In the genomic region with DNA sequence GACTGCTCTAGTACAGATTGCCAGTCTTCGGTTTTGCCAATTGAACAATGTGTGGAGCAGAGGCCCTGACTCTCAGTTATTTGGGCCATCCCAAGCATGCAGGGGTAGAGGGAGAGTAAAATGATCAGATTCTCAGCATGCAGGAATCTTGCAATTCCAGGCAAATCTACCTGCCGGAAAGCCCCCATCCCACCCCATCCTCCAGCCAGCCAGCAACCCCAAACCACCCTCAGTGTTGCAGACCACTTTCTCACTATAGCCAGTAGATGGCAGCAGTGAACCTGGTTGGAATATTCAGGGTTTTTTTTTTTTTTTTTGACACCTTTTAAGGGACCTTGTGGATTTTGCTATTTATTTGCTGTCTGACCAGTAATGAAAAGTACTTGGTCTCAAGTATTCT, we compare ENCODE assay signal across 8 mouse cellular contexts. TPM values are rescaled to one million over a fixed set of nuclear protein-coding genes. Genes with fewer than 3 reads are reported as not detected.
DNase-seq lines count a peak whose midpoint lies in the region; ATAC-seq and TF ChIP-seq lines count a peak whose summit lies in the region.
"Had no signal": no experiment of that assay in that cellular context is flagged by ENCODE, and none has a peak within 500 bp of the region (broad histone marks: within the 10 kb centered on the region; RNA-seq: fewer than 3 reads in every experiment).

No protein-coding gene starts in this region.

- no peaks in the 10 kb centered on the region for H3K79me2 ChIP-seq in C2C12 (ENCODE audit: control insufficient read depth, insufficient read depth)

- no peaks in the 10 kb centered on the region for H3K9me3 ChIP-seq in hindbrain, postnatal 0 days (ENCODE audit: low read length)
- H3K9me3 ChIP-seq in hindbrain, embryonic 16.5 days (ENCODE audit: control insufficient read depth, low read length): no peaks in the 10 kb centered on the region
- H3K9me3 ChIP-seq in stomach, postnatal 0 days (ENCODE audit: control insufficient read depth, low read length): no peaks in the 10 kb centered on the region
- no peaks in the 10 kb centered on the region for H3K9me3 ChIP-seq in hindbrain, embryonic 10.5 days
- H3K9me3 ChIP-seq: heart, embryonic 15.5 days had no signal

- no peak overlapping the region for H3K4me3 ChIP-seq in hindbrain, postnatal 0 days (ENCODE audit: low read length)
- no peak overlapping the region for H3K4me3 ChIP-seq in hindbrain, embryonic 16.5 days (ENCODE audit: low read length)
- no peak overlapping the region for H3K4me3 ChIP-seq in C2C12 (ENCODE audit: insufficient read depth, poor library complexity, severe bottlenecking)
- no peak overlapping the region for H3K4me3 ChIP-seq in stomach, postnatal 0 days (ENCODE audit: low read depth, low read length)
- no peak overlapping the region for H3K4me3 ChIP-seq in hindbrain, embryonic 10.5 days
- H3K4me3 ChIP-seq: heart, embryonic 15.5 days had no signal

- H3K27me3 ChIP-seq in hindbrain, postnatal 0 days (ENCODE audit: insufficient read depth, low read length): no peaks in the 10 kb centered on the region
- H3K27me3 ChIP-seq in hindbrain, embryonic 16.5 days (replicated peaks; ENCODE audit: control insufficient read depth, insufficient read depth, low read length): no peaks in the 10 kb centered on the region
- no peaks in the 10 kb centered on the region for H3K27me3 ChIP-seq in C2C12 (ENCODE audit: control insufficient read depth, insufficient read depth, insufficient read length)
- H3K27me3 ChIP-seq in stomach, postnatal 0 days (ENCODE audit: control insufficient read depth, insufficient read depth, low read length): no peaks in the 10 kb centered on the region
- H3K27me3 ChIP-seq in hindbrain, embryonic 10.5 days (ENCODE audit: insufficient read depth, poor library complexity, severe bottlenecking): no peaks in the 10 kb centered on the region; the same call in 1 of the 2 replicates
- H3K27me3 ChIP-seq: heart, embryonic 15.5 days had no signal

- no peaks in the 10 kb centered on the region for H3K4me1 ChIP-seq in hindbrain, postnatal 0 days (ENCODE audit: insufficient read depth, low read length)
- H3K4me1 ChIP-seq in hindbrain, embryonic 16.5 days (ENCODE audit: control insufficient read depth, insufficient read depth, low read depth, low read length): no peaks in the 10 kb centered on the region
- no peaks in the 10 kb centered on the region for H3K4me1 ChIP-seq in stomach, postnatal 0 days (replicated peaks; ENCODE audit: control insufficient read depth, insufficient read depth)
- H3K4me1 ChIP-seq in hindbrain, embryonic 10.5 days (replicated peaks): peaks cover 3% of the 10 kb centered on the region; the same call in 1 of the 2 replicates
- H3K4me1 ChIP-seq: heart, embryonic 15.5 days had no signal

- TF ChIP-seq EP300 in stomach, postnatal 0 days (optimal IDR thresholded peaks at IDR 0.05): no peak

- no peaks in the 10 kb centered on the region for H3K79me3 ChIP-seq in C2C12 (ENCODE audit: low read depth)

- peaks cover 23% of the 10 kb centered on the region for H3K36me3 ChIP-seq in hindbrain, postnatal 0 days (ENCODE audit: insufficient read depth, low read length)
- peaks cover 32% of the 10 kb centered on the region for H3K36me3 ChIP-seq in hindbrain, embryonic 16.5 days (ENCODE audit: control insufficient read depth, insufficient read depth, low read length)
- peaks cover 38% of the 10 kb centered on the region for H3K36me3 ChIP-seq in C2C12 (ENCODE audit: control insufficient read depth, insufficient read depth)
- H3K36me3 ChIP-seq in stomach, postnatal 0 days (ENCODE audit: control insufficient read depth, insufficient read depth, low read length): no peaks in the 10 kb centered on the region; the same call in 1 of the 2 replicates
- 0 out of 2 replicates have a peak, but pooled peaks cover 3% of the 10 kb centered on the region for H3K36me3 ChIP-seq in hindbrain, embryonic 10.5 days
- H3K36me3 ChIP-seq: heart, embryonic 15.5 days had no signal

- no peak for ATAC-seq in hindbrain, postnatal 0 days
- no peak for ATAC-seq in hindbrain, embryonic 16.5 days
- 0 out of 2 replicates have a peak, but pooled peaks have one; percentile 44 for ATAC-seq in erythroid progenitor cell, adult 5-6 weeks (replicated peaks; ENCODE audit: low FRiP score, poor library complexity, severe bottlenecking)
- ATAC-seq in stomach, postnatal 0 days (ENCODE audit: low FRiP score, low TSS enrichment): no peak

- no peak overlapping the region for H3K4me2 ChIP-seq in hindbrain, postnatal 0 days (ENCODE audit: low read depth, low read length)
- no peak overlapping the region for H3K4me2 ChIP-seq in hindbrain, embryonic 16.5 days (ENCODE audit: low read length)
- no peak overlapping the region for H3K4me2 ChIP-seq in stomach, postnatal 0 days (replicated peaks; ENCODE audit: low read depth)
- H3K4me2 ChIP-seq: heart, embryonic 15.5 days had no signal

- no peak overlapping the region for H3K27ac ChIP-seq in hindbrain, postnatal 0 days
- no peak overlapping the region for H3K27ac ChIP-seq in hindbrain, embryonic 16.5 days (ENCODE audit: low read depth, low read length)
- H3K27ac ChIP-seq in stomach, postnatal 0 days (replicated peaks): no peak overlapping the region
- no peak overlapping the region for H3K27ac ChIP-seq in hindbrain, embryonic 10.5 days
- H3K27ac ChIP-seq: heart, embryonic 15.5 days had no signal

- WGBS in hindbrain, postnatal 0 days: 65% methylated on average over 2 of the region's 2 CpGs
- 55% methylated on average over 2 of the region's 2 CpGs for WGBS in hindbrain, embryonic 16.5 days
- WGBS in stomach, postnatal 0 days: 57% methylated on average over 2 of the region's 2 CpGs
- 62% methylated on average over 2 of the region's 2 CpGs for WGBS in hindbrain, embryonic 10.5 days

- H3K9ac ChIP-seq in hindbrain, postnatal 0 days (replicated peaks; ENCODE audit: low read length): no peak overlapping the region
- H3K9ac ChIP-seq in hindbrain, embryonic 16.5 days (ENCODE audit: low read depth, low read length): no peak overlapping the region
- H3K9ac ChIP-seq in stomach, postnatal 0 days (ENCODE audit: low read length): no peak overlapping the region
- H3K9ac ChIP-seq: heart, embryonic 15.5 days had no signal

- peak; percentile 81 for TF ChIP-seq CTCF in hindbrain, postnatal 0 days (IDR thresholded peaks at IDR 0.05; ENCODE audit: low read depth)
- TF ChIP-seq CTCF in C2C12 (IDR thresholded peaks at IDR 0.05; ENCODE audit: control insufficient read depth, insufficient read depth, insufficient read length): peak; percentile 36
- TF ChIP-seq CTCF in stomach, postnatal 0 days (IDR thresholded peaks at IDR 0.05; ENCODE audit: low read depth): peak; percentile 83

- DNase-seq in hindbrain, postnatal 0 days (ENCODE audit: low spot score): peak; percentile 85
- peak; percentile 24 for DNase-seq in MEL-GATA-1-ER (ENCODE audit: extremely low read depth, low read depth)
- DNase-seq in stomach, postnatal 0 days (ENCODE audit: low spot score): no peak
- DNase-seq in hindbrain, embryonic 10.5 days (ENCODE audit: low spot score): no peak

- no peak overlapping the region for H3ac ChIP-seq in C2C12 (ENCODE audit: control insufficient read depth, insufficient read length, low read depth)

TF ChIP-seq in C2C12, 6 proteins besides CTCF, POLR2A, EP300 and RAD21:
- TF ChIP-seq MYOD1 (IDR thresholded peaks at IDR 0.05; ENCODE audit: control insufficient read depth, insufficient read length, low read depth) (no peak), USF1 (IDR thresholded peaks at IDR 0.05; ENCODE audit: low read depth) (no peak), FOSL1 (IDR thresholded peaks at IDR 0.05; ENCODE audit: insufficient read depth, low read length, poor library complexity, severe bottlenecking) (no peak), CEBPB (IDR thresholded peaks at IDR 0.05; ENCODE audit: low read depth) (no peak)

RNA-seq across cellular contexts. Expression of a gene that starts 17.7 kb away (rescaled TPM):
- 47.4 and 61.6 TPM in 2 replicates for total RNA-seq in hindbrain, postnatal 0 days (2014; rRNA removed)
- polyA plus RNA-seq in hindbrain, postnatal 0 days (2015; fragmentation: Nextera tagmentation; extraction: Ambion mirVana): 39.2 and 40.3 TPM in 2 replicates
- 44.5 and 48.8 TPM in 2 replicates for polyA plus RNA-seq in hindbrain, embryonic 16.5 days (2015; fragmentation: Nextera tagmentation; extraction: Ambion mirVana)
- polyA plus RNA-seq in C2C12 (2012; fragmentation: generic; extraction: Trizol): 20.5 TPM
- 2.5 and 3.2 TPM in 2 replicates for total RNA-seq in erythroid progenitor cell, adult 5-6 weeks (2015; ENCODE audit: low replicate concordance)
- 1.2 and 3.6 TPM in 2 replicates for total RNA-seq in erythroid progenitor cell, adult 5-6 weeks (2017; ENCODE audit: low replicate concordance)
- 21.1 and 22.5 TPM in 2 replicates for polyA plus RNA-seq in stomach, postnatal 0 days (2015; fragmentation: Nextera tagmentation; extraction: Ambion mirVana)
- polyA plus RNA-seq in hindbrain, embryonic 10.5 days (2016; fragmentation: Nextera tagmentation; extraction: Ambion mirVana): 45.9 and 50.2 TPM in 2 replicates

Comparison
In these comparisons a context has a peak if more than half of its experiments do, and no peak if none do; other contexts are left out.
1. DNase-seq: peak in hindbrain, postnatal 0 days (single experiment) and MEL-GATA-1-ER (single experiment); none in stomach, postnatal 0 days (single experiment) and hindbrain, embryonic 10.5 days (single experiment).
2. Peak in every context shown above with its lines, with median percentiles within 50 percentile points of each other: CTCF ChIP-seq.